Mouse (Mus musculus) T-helper 1 cell (primary cell): ENCODE data around the gene Hist2h2be.
"Not testable (repeated sequence)": the region's sequence is repeated elsewhere in the genome, so short reads cannot be mapped to it uniquely, and the experiment has no call there.

ENCODE experiments used
- in situ Hi-C: fragments of 300-600 bp; cut with MboI, MseI; formaldehyde crosslinking; loops from one replicate; pipeline ENCODE4 v1.15.1; 2025; ENCODE audit warnings: high pct_unique_total_duplicates

Hist2h2be gene

GRCm38 (mm10) chr3:96198601-96199251 lies 22.2 kb upstream of the Hist2h2be start:
- in situ Hi-C loops, result not testable (repeated sequence)

DNA sequence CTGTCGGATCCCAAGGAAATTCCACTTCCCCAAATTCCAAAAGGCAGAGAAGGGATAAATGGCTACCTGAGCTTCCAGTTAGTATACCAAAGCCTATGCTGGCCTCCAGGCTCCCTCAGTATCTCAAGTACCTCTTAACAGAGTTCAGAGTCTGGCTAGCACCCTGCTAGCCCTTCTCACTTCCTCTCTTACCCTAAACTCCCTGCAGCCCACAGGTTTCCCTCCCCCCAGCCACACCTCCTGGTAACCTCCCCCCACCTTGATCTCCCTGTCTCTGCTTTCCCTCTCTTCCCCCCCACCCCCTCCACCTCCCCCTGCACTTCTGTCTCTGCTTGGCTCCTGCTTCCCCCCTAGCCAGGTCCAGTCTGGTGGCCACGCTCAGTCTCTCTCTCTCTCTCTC lies 21.2 kb upstream of the Hist2h2be start:
- in situ Hi-C loops, result no loop called here

DNA sequence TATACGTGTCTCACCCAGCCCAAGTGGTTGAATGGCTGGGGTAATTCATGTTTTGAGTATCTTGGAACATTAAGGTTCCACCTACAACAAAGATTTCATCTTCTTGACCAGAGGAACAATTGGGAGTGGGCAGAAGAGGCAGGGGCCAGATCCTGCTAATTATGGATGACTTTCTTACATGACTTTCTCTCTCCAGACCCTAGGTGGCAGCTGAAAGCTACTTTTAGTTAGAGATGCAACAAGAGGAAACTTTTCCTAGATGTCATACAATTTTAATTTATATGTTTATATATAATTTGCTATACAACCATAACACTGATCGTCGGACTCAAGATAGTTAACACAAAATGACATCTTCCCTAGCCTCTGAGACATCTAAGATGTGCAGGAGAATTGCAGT lies 13.1 kb upstream of the Hist2h2be start:
- in situ Hi-C loops, result no loop called here

- in situ Hi-C loops, result no loop called here
Measured at GRCm38 (mm10) chr3:96209242-96209641, 11.7 kb upstream of the Hist2h2be start.

DNA sequence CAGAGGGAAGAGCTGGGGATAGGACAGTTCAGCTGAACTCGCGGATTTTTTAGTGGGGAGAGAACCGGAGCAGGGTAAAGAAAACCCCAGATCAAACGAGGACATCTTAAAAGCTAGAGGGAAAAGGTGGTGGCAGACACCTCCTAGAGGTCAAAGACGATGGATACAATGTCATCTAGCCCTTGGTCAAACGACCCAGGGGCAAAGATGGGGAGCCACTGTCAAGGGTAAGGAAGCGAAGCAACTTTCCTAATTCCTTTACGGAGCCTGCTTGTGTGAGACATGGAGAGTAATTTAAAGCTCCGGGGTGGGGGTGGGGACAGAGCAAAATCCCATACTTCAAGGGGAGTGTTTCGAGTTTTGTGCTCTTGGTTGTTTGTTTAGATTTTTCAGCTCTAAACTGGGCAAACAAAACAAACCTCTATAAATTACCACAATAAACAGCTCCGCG lies 1.7 kb upstream of the Hist2h2be start:
- in situ Hi-C loops, result no loop called here

DNA sequence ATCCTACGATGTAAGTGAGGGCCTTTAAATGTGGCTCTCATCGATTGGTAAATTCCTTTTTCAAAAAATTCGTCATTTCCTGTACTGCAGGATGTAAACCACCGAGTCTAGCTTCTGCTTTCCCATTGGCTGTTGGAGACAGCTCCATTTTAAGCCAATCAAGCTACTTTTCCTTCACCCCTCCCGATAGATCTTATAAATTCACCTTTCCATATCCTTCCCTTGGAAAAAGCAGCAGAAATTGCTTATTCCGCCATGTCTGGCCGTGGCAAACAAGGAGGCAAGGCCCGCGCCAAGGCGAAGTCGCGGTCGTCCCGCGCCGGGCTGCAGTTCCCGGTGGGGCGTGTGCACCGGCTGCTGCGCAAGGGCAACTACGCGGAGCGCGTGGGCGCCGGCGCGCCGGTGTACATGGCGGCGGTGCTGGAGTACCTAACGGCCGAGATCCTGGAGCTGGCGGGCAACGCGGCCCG lies 1.2 kb upstream of the Hist2h2be start, which contains the start of the genes Bola1 and Hist2h2ab:
Gene Bola1, minus strand, starts transcription at position 49 of the 470 bp plus-strand sequence.
Gene Hist2h2ab, plus strand, starts transcription at position 205 of the 470 bp plus-strand sequence.
- in situ Hi-C loops, result no loop called here

GRCm38 (mm10) chr3:96220131-96220764 lies 671 bp upstream of the Hist2h2be start:
- in situ Hi-C loops, result not testable (repeated sequence)

- in situ Hi-C loops, result no loop called here
Measured at GRCm38 (mm10) chr3:96221640-96222038, 720 bp downstream of the Hist2h2be start.

DNA sequence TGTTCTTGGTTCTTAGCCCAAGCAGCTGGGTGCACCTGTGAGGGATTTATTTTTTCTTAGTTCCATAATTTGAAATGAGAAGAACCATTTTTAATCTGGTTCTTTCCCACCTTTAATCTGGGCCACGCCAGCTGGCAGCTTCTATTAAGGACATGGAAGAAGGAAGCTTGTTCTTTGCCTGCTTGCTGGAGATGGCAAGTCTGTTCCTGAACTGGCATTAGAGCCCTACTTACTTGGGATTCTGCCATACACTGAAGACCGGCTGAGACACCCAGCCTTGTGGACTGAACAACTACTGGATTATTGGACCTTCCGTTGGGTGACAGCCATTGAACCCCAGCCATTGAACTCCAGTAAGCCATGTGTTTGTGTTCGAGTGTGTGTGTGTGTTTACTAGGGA lies 1.9 kb downstream of the Hist2h2be start:
- in situ Hi-C loops, result no loop called here

DNA sequence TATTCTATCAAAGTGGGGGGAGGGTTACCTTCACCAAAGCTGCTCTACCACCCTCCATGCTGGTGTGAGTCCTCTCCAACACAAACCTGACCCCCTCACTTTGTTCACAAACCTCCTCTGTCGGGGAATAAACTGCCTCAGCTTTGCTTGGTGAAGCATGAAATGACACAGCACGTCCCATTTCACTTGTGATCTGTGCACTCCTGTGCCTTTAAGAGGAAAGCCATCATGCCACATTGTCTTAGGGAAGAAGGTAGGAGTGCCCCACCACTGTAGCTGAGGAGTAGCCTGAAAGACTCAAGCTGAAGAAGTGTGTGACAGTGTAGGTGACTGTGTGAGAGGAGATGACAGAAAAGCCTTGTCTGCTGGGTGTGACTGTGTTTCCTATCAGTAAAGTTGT lies 4.5 kb downstream of the Hist2h2be start:
- in situ Hi-C loops, result no loop called here

DNA sequence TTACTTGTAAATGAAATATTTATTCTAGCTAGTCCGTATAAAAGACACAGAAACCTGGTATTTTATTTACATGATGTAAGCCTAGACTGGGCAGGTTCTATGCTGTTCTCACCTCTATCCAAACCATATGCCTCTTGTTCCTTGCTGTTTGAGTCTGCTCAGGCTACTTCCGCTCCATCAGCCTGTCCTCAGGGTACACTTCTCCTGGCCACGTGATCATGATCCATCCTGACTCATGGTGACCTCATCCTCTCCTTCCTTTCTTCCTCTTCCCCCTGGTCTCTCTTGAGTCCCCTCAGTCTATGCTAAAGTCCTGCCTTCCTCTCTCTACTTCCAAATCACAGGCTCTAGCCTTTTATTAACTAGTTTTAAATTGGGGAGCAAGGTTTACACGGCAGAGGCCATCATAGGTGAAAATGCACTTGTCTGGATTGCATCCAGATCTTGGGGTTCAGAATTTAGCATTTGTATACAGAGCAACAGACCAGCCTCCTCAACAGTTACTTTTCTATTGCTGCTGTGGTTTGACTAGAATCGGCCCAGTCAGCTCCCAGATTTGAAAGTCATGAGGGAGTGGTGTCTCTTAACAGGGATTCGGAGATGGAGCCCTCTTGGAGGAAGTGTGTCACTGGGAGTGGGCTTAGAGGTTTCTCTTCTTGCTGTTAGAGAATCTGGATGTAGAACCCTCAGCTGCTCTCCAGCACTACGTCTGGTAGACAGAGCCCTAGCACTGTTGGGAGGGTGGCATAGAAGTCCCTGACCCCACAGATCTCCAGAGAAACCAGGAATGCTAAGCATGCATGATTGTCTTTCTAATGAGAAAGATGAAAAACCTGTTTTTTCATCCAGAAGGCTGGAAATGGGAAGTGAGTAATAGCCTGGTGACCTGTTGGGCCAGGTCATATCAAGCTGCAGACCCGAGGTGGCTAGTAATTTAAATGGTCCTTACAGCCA lies 6.1 kb downstream of the Hist2h2be start:
- in situ Hi-C loops, result no loop called here

DNA sequence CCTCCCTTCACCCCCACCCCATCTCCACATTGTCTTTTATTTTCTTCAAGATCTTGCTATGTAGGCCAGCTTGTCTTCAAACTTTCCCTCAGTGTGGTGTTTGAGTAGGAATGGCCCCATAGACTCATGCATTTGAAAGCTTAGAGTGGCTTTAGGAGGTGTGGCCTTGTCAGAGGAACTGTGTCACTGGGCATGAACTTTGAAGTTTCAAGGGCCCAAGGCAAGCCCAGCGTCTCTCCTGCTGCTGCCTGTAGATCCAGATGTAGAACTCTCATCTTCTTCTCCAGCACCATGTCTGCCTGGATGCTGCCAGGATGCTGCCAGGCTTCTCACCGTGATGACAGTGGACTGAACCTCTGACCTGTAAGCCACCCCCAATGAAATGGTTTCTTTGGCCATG lies 7.9 kb downstream of the Hist2h2be start:
- in situ Hi-C loops, result no loop called here

DNA sequence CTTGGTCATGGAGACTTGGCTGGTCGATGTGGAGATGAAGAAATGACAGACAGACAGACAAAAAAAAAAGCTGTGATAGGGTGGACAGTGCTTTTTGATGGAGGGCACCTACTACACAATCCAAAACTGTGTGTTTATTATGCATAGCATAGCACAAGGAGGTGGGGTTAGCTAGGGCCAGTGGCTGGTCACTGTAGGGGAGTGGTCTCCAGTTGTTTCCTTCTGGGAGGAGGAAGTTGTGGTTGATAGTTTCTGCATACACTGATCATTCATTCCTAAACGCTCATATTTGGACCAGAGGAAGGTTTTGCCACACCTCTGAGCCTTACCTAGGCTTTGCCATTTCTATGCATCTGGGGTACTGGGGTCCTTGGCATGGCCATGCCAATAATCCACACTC lies 9.5 kb downstream of the Hist2h2be start:
- in situ Hi-C loops, result loop anchor here (5.0 kb wide), 1 partner anchor 53 kb away; no protein-coding TSS in a partner anchor

- in situ Hi-C loops, result loop anchor here (5.0 kb wide), 1 partner anchor 54 kb away; no protein-coding TSS in a partner anchor
Measured at GRCm38 (mm10) chr3:96230910-96231757, 10.2 kb downstream of the Hist2h2be start.

DNA sequence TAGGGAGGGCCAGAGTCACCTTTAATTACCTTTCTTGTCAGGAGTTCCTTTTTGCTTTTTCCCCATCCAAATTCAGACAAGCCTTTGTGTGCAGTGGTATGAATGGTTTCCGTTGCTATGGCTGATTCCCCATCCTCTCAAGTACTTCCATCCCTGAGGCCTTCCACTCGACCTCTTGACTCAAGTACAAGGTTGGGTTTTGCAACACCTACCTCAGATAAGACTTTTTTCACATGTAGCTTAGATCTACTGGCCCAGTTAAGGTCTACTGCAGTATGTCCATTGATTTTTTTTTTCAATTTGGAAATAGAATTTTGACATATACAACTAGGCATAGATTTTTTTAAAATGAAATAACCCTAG lies 10.8 kb downstream of the Hist2h2be start:
- in situ Hi-C loops, result loop anchor here (5.0 kb wide), 1 partner anchor 54 kb away; no protein-coding TSS in a partner anchor

DNA sequence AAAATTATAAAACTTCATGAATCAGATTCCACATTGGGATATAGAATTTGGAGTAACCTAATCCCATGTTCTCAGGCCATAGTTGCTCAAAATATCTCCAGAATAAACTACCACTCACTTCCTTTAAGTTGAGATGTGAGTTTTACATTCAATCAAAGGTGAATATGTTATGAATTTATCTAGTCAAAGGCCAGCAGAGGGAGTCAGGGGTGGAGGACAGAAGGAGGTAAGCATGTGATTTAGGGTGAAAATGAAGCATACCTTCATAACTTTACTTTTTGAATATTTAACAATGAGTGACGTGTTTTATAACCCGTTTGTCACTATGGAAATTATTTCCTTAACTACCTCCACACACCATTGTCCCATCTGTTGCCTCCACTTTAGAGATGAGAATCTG lies 14.0 kb downstream of the Hist2h2be start:
- in situ Hi-C loops, result loop anchor here (5.0 kb wide), 1 partner anchor 58 kb away; no protein-coding TSS in a partner anchor

- in situ Hi-C loops, result no loop called here
Measured at GRCm38 (mm10) chr3:96235836-96236235, 14.9 kb downstream of the Hist2h2be start.

DNA sequence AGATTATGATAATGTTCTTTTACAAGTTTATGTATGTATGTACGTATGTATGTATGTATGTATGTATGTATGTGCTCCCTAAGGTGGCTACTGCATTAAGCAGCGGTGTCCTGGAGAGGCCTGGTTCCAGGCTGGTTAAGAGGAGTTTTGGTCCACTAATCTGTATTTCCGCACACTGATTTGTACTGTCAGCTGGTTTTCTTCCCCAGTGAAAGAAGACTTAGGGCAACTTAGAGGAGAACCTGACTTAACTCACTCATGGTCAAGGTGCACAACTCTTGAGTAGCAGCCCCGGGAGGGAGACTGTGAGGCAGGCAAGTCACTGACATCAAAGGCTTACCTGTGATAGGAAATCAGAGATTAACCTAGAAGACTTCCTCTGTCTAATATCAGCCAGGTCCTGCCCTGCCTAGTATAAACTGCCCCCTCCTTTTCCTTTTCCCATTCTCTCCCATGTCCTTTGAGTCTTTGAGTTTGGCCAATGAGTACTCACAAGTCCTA lies 16.0 kb downstream of the Hist2h2be start:
- in situ Hi-C loops, result no loop called here

DNA sequence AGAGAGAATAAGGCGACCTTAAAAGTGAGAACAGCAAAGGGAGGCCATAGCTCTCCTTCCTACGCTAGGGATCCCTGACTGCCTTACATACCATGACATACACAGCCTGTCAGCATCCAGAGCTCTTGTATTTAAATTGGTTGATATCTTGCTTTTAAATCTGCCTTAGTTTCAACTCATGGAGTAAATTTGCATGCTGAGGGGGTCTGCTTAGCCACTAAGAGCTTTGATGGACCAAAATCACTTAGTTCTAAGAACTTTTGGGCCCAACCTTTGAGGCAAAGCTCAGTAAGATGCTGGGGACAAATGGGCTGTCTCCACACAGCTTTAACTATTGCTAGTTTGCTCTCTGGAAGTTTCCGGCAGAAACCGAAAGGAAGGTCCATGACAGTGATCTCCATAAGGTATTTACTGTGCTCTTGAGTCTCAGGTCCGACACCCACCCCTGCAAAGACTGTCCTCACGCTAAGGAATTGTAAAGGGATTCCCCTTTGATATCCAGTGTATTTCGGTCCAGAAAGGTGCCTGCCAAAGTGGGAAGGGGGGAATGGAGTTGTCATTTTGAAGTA lies 16.5 kb downstream of the Hist2h2be start:
- in situ Hi-C loops, result no loop called here

DNA sequence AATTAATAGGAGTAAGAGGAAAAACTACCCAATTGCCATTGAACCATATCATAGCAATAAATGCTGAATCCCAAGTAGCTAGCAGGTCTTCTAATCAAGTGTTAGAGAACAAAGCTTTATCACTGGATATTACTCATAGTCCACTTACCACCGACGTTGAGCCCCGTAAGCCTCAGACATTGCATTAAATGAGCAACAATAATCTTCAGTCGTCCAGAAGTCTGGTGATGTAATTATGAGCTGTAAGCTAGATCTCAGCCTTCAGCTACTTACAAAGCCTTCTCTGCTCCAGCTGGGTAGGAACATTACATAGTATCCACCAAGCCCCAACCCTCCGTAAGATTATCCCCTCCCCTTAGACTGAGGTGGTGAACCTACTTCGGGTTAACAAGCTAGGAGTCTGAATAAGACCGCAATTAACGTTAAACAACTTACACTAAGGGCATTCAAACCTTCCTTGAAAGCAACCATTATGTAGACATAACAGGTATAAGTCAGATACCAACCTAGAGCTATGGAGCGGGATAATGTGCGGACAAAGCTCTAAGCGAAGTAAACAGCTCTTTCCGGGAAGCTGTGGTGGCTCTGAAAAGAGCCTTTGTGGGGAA lies 17.1 kb downstream of the Hist2h2be start:
- in situ Hi-C loops, result no loop called here
